Mouse (Mus musculus) lung, postnatal 14 days (tissue): ENCODE measurements around the gene Gm2174.

Source experiments
- DNase-seq: peaks from one replicate; pipeline ENCODE4 v3.0.0; 2021

Gene Gm2174

GRCm38 (mm10) chrX:56447524-56448015 lies at the start of gene Gm2174:
Gm2174 (plus strand) TSS chrX:56447965.
- no peak for DNase-seq

- no peak for DNase-seq
Measured at GRCm38 (mm10) chrX:56404646-56405045, 43.1 kb upstream of the Gm2174 start.

- DNase-seq: no peak
Measured at GRCm38 (mm10) chrX:56405482-56405881, 42.3 kb upstream of the Gm2174 start.

GRCm38 (mm10) chrX:56406128-56406527 lies 41.6 kb upstream of the Gm2174 start:
- DNase-seq: no peak

GRCm38 (mm10) chrX:56416277-56416676 lies 31.5 kb upstream of the Gm2174 start:
- no peak for DNase-seq

- no peak for DNase-seq
Measured at GRCm38 (mm10) chrX:56417541-56417940, 30.2 kb upstream of the Gm2174 start.

GRCm38 (mm10) chrX:56430601-56431000 lies 17.2 kb upstream of the Gm2174 start:
- DNase-seq: no peak

- DNase-seq: no peak
Measured at GRCm38 (mm10) chrX:56435758-56436283, 11.9 kb upstream of the Gm2174 start.

- DNase-seq: no peak
Measured at GRCm38 (mm10) chrX:56446487-56447428, 1.0 kb upstream of the Gm2174 start.

- DNase-seq: peak; percentile 76
Measured at GRCm38 (mm10) chrX:56454671-56455371, 7.1 kb downstream of the Gm2174 start, which contains the start of gene Ints6l. Ints6l (plus strand) TSS chrX:56454857.

GRCm38 (mm10) chrX:56455372-56456246 lies 7.8 kb downstream of the Gm2174 start:
- peak; percentile 86 for DNase-seq

GRCm38 (mm10) chrX:56456379-56456778 lies 8.6 kb downstream of the Gm2174 start:
- DNase-seq: no peak

GRCm38 (mm10) chrX:56462020-56462933 lies 14.5 kb downstream of the Gm2174 start:
- peak; percentile 5 for DNase-seq

GRCm38 (mm10) chrX:56464906-56465305 lies 17.1 kb downstream of the Gm2174 start:
- DNase-seq: no peak

- DNase-seq: no peak
Measured at GRCm38 (mm10) chrX:56467688-56468087, 19.9 kb downstream of the Gm2174 start.

GRCm38 (mm10) chrX:56468422-56468821 lies 20.7 kb downstream of the Gm2174 start:
- no peak for DNase-seq

GRCm38 (mm10) chrX:56474035-56474434 lies 26.3 kb downstream of the Gm2174 start:
- DNase-seq: no peak

- no peak for DNase-seq
Measured at GRCm38 (mm10) chrX:56477553-56477952, 29.8 kb downstream of the Gm2174 start.

- no peak for DNase-seq
Measured at GRCm38 (mm10) chrX:56481906-56482305, 34.1 kb downstream of the Gm2174 start.

- DNase-seq: peak; percentile 86
Measured at GRCm38 (mm10) chrX:56489758-56490157, 42.0 kb downstream of the Gm2174 start.

- no peak for DNase-seq
Measured at GRCm38 (mm10) chrX:56497241-56497640, 49.5 kb downstream of the Gm2174 start.
